Mouse (Mus musculus): Measurements from ENCODE around the gene Tmem219.

DNA sequence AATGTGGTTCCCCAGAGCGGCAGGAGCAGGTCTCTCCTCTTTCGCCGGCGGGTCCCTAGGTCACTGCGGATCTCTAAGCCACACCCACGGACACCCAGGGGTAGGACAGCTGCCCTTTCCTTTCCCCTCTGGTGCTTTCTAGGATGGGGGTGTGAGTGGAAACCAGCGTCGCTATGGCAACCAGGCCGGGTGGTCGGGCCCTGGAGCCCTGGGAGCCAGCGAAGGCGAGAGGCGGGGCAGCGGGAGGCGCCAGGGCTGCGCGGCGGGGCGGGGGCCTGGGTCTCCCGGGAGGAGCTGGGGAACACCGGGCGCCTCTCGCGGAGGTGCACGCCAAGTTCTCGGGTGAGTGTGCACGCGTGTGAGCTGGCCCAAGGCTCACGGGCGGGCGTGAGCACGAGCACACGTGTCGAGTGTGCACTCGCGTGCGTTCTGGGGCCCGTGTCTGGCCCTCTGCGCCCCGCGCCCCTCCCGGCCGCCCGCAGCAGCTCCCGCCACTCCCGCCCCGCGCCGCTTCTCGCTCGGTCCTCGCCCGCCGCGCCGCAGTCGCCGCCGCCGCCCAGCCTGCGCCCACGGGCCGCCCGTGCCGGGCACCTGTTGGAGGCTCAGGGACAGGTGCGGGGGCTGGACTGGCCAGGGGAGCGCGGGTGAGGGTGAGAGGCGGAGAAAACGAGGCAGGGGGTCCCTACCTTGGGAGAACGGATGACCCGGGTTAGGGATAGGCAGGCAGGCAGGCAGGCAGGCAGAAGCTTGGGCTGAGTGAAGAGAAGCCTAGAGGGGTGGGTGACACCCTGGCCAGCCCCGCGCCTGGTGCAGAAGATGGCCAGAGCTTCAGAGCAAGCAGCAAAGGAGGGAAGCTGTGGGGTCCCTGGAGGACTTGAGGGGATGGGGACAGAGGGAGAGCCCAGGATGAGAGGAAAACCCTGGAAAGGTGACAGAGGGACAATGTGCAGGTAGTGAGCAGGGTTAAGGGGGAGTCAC, 75.0 kb downstream of the Tmem219 start:
- TF ChIP-seq POLR2A (IDR thresholded peaks at IDR 0.05; ENCODE audit: borderline replicate concordance, low read depth, low read length) (no peak), CTCF (IDR thresholded peaks at IDR 0.05; ENCODE audit: low read depth, low read length) (no peak)
